Mouse (Mus musculus): ENCODE data around the gene Themis2.

The Themis2 gene

DNA sequence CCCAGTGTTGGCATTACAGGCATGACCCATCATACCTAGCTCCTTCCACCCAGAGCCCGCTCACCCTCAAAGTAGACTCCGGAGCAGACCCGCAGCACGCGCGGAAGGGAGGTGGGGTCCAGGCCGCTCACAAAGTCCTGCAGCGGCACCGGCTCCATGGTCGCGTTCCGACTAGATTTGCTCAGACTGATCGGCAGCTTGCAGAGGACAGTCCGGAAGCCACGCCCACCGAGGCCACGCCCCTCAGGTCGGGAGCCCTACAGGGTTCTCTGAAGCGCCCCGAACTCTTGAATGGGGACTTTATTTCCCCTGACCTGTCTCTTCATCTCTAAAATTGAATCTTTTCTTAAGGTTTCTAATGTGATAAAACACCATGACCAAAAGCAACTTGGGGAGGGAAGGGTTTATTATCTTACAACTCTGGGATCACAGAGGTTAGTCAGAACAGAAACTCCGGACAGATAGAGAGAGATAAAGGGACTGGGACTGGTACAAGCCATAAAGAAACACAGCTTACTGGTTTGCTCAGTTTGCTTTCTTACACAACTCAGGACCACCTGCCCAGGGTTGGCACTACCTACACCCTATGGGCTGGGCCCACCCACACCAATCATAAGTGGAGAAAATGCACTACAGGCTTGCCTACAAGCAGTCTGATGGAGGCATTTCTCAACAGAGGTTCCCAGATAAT lies at the start of gene Themis2:
Gene Themis2 (minus strand): TSS at position 192 of the 691 bp plus-strand sequence.
- peak; percentile 56 for DNase-seq (ENCODE audit: low spot score)

DNA sequence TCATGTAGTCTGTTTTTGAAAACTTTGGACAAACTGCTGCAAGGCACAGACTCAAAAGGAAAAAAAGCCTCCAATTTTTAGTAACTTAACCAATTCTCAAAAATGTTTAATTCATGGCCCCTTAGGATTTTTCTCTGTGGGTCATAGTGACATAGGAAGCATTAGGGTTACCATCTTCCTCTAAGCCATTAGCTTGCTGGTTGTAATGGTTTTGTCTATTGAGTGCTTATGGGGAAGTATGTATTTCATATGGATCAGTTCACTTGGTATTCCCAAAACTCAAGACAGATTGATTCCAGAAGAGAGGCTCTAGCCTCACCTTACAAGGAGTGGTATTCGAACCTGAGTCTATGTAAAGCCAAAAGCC lies 47.5 kb upstream of the Themis2 start:
- no peak for DNase-seq (ENCODE audit: low spot score)

DNA sequence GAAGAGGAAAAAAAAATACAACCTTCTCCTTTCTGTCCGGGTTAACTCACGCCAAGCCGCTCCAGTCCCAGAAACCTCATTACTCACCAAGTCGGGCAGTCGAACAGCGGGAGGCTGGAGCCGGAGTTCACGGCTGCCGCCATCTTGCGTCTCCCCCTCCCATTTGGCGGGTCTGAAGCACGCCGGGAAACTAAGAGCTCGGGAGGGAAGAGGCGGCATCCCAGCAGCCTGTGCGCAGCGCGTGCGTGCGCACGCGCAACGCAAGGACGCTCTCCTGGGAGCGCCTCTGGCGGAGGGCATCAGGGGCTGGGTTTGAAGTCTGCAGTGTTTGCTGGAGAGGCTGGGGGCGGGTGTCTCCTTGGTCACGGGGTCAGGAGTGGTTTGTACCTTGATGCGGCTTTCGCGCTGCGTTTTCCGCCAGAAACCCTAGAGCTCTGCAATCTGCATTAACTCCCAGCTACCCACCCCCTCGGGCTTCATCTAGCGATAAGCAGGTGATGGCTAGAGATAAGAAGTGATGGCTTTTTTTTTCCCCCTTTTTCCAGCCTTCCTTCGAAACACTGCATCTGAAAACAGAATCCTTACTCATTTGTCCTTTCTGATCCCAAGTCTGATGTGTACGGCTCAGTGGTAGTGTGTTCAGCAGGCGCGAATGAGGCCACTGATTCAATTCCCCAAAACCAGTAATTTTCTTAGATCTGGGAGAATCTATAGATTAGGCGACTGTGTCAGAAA lies 47.0 kb upstream of the Themis2 start, which contains the start of gene Ppp1r8:
Gene Ppp1r8 (minus strand): TSS at position 200 of the 735 bp plus-strand sequence.
- peak; percentile 91 for DNase-seq (ENCODE audit: low spot score)

DNA sequence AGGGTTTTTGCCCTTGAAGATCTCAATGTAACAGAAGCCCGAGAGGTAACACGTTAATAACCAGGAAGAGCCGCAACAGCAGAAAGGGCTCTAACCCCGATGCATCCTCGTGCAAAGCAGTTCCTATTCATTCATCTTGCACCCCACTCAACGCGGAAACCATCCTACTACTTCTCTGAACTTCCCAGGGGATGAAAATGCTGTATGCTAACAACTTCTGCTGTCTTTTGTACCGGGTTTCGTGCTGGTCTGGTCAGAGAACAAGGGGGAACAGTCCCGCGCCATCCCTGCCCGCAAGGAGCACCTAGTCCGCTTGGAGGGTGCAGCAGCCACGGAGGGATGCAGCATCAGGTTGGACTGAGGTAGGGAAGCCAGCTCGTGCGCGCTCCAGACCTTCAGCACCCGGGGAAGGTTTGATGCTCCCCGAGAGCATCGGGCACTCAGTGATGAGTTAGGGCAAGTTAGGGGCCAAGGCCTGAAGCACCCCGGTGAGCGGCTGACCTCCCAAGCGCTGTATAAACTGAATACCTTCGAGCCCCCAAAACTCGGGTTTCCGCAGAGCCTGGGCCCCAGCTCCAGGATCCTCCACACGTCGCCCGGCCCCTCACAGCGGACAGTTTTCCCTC lies 46.2 kb upstream of the Themis2 start:
- DNase-seq (ENCODE audit: low spot score), result no peak

DNA sequence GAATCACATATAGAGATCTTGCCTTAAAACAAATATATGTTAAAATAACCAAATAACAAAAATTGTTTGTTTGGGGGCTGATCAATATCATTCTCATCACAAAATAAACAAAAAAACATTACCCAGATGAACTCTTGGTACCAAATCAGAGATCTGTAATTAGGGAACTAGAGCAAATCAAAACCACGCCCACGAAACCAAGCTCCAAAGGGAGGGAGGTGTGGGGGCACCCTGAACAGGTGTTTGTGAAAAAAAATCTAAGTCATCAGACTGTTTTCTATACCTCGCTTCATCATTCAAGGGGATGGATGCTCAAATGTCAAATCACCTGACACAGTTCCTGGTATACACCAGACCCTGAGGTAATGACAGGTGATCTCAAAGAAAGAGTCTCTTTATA lies 45.3 kb upstream of the Themis2 start:
- DNase-seq (ENCODE audit: low spot score), result no peak

DNA sequence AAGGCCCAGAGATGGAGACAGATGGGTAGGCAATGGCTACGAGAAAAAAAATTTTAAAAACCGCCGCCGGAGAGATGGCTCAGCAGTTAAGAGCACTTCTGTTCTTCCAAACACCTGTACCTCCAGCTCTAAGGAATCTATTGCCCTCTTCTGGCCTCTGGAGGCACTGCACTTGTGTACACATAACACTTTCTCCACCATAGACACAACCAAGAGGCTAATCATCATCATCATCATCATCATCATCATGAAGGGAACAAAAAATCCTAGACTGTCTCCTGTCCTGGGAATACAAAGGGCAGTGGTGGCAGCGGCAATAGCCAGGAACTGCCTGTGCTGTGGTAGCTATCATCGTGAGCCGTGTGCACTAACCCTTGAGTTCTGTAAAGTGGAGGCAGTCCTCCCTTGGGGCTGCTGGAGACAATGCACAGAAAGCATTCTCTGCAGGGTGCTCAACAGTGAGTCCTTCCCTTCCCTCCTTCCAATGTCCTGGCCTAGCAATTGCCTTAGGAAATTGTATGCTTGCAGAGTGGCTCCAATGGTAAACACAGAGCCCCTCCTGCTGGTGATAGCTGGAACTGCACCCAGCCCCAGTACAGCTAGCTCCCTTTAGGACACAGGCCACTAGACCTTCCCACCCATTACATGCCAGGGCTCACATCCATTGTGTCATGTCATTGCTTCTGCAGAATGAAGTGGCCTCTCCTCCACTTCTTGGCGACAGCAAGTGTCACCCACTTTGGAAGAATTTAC lies 27.6 kb upstream of the Themis2 start:
- peak; percentile 19 for DNase-seq (ENCODE audit: low spot score)

DNA sequence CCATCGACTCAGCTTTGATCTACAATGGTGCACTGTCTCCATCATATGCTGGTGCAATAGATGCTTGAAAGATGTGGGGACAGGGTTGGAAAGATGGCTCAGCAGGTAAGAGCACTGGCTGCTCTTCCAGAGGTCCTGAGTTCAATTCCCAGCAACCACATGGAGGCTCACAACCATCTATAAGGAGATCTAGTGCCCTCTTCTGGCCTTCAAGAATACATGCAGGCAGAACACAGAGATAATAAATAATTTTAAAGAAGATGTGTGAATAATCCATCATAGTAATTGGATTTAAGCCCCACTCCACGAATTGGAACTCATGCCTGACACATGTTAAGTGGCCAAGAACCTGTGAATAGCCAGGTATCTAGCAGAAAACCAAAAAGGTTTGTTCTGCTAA lies 22.3 kb upstream of the Themis2 start:
- no peak for DNase-seq (ENCODE audit: low spot score)

DNA sequence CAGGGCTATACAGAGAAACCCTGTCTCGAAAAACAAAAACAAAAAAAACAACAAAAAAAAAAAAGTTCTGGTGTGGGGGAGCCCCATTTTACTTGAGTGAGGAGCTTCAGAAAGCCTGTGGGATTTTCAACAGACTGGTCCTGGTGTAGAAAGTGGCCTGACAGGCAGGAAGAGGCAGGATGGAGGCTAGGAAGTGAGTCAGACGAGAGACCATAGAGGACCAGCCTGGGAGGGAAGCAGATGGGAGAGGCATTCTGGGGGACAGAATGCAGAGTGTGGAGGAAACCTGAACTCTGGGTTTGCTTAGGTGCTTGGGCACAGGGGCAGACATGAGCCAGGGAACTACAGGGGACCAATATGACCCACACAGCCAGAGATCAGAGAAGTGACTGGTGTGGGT lies 20.7 kb upstream of the Themis2 start:
- DNase-seq (ENCODE audit: low spot score), result no peak

DNA sequence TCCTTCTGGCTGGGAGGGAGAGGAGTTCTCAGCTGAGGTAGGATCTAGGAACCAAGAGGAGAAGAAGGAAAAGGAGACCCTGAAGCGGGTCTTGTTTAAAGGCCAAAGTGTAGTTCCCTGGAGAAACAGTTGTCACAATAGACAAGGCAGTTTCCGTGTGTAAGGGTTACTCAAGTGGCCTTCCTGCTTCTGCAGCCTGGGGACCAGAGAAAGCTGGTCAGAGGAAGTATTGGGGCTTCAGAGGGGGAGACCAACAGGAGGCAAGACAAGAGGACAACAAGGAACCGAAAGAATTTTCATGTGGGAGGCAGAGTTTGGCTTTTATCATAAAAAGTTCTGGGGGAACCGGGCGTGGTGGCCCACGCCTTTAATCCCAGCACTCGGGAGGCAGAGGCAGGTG lies 20.2 kb upstream of the Themis2 start:
- DNase-seq (ENCODE audit: low spot score), result no peak

DNA sequence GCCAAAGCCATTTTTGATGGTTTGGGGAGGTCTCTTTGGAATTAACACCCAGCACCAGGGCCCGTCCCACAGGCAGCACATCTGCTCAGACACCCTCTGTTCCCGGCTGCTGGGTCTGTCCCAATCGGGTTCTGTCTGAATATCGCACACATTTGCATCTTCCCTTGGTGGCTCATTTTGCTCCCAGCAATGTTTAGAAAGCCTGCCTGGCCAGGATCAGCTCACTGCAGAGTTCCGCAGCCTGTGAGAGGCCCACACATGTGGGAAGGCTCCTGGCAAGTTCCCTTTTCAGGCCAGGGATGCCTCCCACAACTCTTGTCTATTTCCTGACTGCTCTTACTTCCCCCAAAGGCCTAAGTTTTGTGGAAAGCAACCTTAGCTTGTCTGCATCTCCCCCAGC lies 13.4 kb upstream of the Themis2 start:
- DNase-seq (ENCODE audit: low spot score), result no peak

DNA sequence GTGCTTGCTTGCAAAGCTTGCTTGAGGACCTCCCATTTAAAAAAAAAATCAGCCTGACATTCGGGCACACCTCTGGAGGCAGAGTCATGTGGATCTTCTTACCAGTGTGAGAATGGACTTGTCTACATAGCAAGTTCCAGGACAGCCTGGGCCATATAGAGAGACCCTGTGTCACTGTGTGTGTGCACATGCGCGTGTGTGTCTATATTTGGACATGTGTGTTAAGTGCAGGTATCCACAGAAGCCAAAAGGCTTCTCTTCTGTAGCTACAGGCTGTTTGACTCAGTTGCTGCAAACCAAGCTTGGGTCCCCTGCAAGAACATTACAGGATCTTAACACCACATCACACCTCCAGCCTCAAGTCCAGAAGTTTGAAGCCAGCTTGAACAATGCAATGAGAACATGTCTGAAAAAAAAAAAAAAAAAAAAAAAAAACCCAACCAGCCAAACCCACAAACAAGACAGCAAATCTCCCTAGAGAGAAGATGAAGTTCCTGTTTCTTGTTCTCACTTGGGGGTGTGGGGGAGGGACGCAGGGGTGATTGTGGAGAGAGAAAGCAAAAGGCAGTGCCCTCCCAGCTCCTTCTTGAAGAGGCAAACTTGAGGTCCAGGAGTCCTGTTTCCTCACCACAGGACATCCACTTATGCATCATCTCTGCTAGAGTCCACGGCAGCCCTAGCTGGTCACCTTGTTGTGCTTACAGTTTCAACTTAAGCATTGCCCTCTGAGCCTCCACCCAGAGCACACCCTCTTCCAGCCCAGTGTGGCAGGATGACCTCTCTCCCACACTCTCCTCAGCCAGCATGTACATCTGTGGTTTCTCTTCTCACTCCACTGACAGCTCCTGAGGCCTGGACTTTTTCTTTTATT lies 11.8 kb upstream of the Themis2 start:
- DNase-seq (ENCODE audit: low spot score), result no peak

DNA sequence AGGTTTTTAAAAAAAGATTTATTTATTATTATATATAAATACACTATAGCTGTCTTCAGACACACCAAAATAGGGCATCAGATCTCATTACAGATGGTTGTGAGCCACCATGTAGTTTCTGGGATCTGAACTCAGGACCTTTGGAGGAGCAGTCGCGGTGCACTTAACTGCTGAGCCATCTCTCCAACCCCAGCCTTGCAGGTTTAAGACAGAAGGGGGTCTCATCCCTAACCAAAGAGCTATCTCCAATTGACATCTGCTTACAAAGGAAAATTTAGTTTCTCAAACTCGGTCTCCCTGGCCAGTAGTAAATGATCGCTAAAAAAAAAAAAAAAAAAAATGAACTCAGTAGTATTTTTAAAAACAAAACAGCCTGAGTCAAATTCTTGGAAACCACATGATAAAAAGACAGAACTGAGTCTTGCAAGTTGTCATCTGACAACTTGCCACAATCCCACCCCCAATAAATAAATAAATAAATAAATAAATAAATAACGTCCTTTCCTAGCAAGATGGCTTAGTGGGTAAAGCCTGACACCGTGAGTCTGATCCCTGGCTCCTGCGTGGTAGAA lies 10.5 kb upstream of the Themis2 start:
- DNase-seq (ENCODE audit: low spot score), result no peak

DNA sequence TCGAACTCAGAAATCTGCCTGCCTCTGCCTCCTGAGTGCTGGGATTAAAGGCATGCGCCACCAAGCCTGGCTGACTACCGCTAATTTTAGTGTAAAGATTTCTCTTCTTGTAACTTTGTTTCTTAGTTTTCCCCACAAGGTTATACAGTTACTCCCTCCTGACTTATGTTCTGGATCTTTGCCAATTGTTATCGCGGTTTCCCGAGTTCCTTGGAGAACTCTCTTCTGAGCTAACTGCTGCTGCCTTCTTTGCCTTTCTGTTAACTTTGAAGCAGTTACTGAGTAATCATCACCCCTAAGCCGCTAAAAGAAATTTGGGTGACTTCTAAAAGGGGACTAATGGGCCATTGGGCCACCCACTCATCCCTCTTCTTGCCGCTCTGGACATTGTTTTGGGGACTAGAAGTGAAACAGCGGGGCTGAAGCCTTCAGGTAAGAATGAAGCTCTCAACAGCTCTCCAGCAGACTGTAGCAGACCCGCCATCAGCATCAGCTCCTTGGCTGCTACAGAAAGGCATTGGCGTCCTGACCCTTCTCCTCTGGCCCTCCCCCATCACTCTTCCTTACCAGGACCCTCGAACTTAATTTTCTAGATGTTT lies 9.5 kb upstream of the Themis2 start:
- DNase-seq (ENCODE audit: low spot score), result no peak

DNA sequence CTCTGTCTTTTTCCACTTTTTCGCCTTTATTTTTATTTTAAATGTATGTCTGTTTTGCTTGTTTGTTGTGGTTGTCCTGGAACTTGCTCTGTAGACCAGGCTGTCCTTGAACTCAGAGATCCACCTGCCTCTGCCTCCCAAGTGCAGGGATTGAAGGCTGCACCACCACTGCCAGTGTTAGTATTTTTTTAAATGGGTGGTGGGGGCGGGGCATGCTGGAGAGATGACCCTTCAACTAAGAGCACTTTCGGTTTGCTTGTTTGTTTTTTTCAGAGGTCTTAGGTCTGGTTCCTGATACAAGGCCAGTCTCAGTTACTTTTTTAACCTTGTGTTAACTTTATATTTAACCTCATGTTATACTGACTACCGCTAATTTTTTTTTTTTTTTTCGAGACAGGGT lies 9.0 kb upstream of the Themis2 start:
- no peak for DNase-seq (ENCODE audit: low spot score)

DNA sequence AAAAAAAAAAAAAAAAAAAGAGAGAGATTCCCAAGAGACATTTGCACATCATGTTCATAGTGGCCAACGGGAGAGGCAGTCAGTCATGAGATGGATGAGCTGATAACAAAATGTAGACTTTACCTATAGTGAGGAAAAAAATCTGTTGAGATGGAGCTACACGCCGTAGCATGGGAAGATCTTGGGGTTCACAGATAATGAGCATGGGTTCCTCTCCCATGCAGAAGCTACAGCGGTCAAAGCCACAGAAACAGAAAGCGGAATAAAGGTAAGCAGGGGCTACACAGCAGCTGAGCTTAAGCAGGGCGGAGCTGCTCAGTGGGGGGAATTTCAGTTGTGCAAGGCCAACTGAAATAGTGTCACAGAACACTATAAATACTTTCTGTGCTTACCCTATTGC lies 8.1 kb upstream of the Themis2 start:
- DNase-seq (ENCODE audit: low spot score), result no peak

DNA sequence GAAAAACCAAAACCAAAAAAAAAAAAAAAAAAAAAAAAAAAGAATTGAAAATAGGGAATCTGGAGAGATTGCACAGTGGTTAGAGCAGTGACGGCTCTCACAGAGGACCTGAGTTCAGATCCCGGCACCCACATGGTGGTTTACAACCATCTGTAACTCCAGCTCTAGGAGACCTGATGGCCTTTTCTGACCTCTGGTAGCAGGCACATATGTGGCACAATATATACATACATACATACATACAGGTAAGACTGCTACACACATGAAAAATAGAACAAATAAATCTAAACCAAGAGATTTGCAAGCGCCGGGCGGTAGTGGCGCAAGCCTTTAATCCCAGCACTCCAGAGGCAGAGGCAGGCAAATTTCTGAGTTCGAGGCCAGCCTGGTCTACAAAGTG lies 7.7 kb upstream of the Themis2 start:
- DNase-seq (ENCODE audit: low spot score), result no peak

DNA sequence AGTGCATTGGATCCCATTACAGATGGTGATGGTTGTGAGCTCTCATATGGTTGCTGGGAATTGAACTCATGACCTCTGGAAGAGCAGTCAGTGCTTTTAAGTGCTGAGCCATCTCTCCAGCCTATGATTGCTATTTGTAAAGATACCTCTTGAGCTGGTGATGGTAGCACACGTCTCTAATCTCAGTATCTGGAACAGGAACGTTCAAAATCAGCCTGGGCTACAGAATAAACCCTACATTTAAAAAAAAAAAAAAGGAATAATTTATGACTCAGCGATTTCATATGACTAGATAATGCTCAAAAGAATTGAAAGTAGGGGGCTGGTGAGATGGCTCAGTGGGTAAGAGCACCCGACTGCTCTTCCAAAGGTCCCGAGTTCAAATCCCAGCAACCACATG lies 7.0 kb upstream of the Themis2 start:
- no peak for DNase-seq (ENCODE audit: low spot score)

DNA sequence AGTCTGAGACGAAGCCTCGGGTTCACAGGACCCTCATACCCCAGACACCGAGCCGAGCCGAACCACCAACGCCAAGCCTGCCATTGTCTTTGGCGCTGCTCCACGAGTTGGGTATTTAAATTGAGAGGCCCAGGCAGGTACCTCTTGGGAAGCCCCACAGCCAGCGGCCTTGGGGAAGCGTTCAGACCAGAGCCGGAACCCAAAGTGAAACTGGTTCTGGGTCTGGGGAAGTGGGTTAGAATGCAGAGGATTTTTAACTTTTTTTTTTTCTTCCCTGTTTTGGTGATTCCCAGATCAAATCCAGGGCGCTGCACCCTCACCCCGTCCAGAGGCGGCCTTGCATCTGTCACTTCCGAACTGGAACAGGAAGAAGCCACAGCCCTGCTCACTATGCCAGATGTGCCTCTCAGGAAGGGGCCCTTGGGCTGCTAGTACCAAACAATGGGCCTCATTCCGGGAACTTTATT lies 6.0 kb upstream of the Themis2 start:
- no peak for DNase-seq (ENCODE audit: low spot score)

DNA sequence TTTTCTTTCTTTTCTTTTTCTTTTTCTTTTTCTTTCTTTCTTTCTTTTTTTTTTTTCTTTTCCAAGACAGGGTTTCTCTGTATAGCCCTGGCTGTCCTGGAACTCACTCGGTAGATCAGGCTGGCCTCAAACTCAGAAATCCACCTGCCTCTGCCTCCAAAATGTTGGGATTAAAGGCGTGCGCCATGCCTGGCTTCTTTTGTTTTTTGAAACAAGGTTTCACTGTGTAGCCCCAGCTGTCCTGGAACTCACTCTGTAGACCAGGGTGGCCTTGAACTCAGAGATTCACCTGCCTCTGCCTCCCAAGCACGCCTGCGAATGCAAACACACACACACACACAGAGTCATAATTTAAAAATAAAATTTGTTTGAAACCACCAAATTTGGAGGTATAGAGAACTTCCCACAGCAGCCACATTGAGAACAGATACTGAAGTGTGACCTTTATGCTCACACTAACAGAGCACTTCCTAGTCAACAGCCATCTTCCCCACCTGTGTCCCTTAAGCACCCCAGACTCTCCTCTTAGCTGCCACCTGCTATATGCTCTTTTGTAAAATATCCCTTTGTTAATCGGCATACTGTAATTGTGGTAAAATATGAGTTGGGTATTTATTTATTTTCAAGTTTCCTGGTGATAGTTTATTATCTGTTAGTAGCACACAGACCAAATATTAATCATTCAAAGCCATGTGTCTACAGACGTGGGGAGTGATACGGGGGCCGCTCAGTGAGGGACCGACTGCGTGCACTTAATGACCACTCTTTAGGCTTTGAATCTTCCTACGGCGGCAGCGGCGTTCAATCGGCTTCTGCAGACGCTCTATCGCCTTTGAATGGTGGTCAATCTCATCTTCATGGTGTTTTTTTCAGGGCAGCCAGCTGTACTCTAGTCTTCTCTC lies 5.2 kb upstream of the Themis2 start:
- no peak for DNase-seq (ENCODE audit: low spot score)

DNA sequence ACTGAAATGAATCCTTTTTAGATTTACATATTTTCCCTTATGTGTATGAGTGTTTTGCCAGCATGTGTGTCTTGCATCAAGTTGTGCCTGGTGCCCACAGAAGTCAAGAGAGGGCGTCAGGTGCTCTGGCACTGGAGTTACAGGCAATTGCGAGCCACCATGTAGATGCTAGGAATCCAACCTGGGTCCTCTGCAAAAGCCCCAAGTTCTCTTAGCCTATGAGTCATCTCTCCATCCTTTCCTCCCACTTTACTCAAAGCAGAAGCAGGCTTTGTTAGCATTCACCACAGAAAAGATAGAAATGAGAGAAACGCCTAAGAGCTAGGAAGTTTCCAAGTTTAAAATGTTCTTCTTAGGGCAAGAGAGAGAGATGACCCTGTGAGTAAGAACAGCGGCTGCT lies 3.7 kb upstream of the Themis2 start:
- DNase-seq (ENCODE audit: low spot score), result no peak

Data from ovary, adult 18-20 months (tissue).